Mouse (Mus musculus): ENCODE results near the gene Kmo. TPM values are rescaled to one million over a fixed set of nuclear protein-coding genes. Genes with fewer than 3 reads are reported as not detected.

The Kmo gene
- under 1 TPM; 0.08 to 0.11 TPM for total RNA-seq (2021)
- long read RNA-seq, experiment 1: 0 reads
- long read RNA-seq, experiment 2, partial matches to known transcripts: 0 of 1 reads
- long read RNA-seq, experiment 2, other reads (novel, unspliced or antisense): 1 of 1 reads

- intact Hi-C loops (cut with DNase I; ENCODE audit: low total_unique reads): no loop called here
- no peak for DNase-seq
These were observed at the start of gene Kmo for GRCm38 (mm10) chr1:175619814-175620431. TSS of gene Kmo (plus strand) at chr1:175620381.

GRCm38 (mm10) chr1:175574129-175574528 lies 46.1 kb upstream of the Kmo start:
- intact Hi-C loops (cut with DNase I; ENCODE audit: low total_unique reads): no loop called here

GRCm38 (mm10) chr1:175578425-175579096 lies 41.6 kb upstream of the Kmo start:
- DNase-seq: no peak
- intact Hi-C loops (cut with DNase I; ENCODE audit: low total_unique reads): no loop called here

More at GRCm38 (mm10) chr1:175574129-175574528, 46.1 kb upstream of the Kmo start:
- DNase-seq: no peak

GRCm38 (mm10) chr1:175579598-175580235 lies 40.5 kb upstream of the Kmo start:
- DNase-seq: no peak
- intact Hi-C loops (cut with DNase I; ENCODE audit: low total_unique reads): no loop called here

- intact Hi-C loops (cut with DNase I; ENCODE audit: low total_unique reads): no loop called here
- DNase-seq: no peak
These were observed 39.8 kb upstream of the Kmo start for GRCm38 (mm10) chr1:175580346-175580745.

GRCm38 (mm10) chr1:175582799-175583198 lies 37.4 kb upstream of the Kmo start:
- DNase-seq: no peak
- intact Hi-C loops (cut with DNase I; ENCODE audit: low total_unique reads): no loop called here

- no peak for DNase-seq
- intact Hi-C loops (cut with DNase I; ENCODE audit: low total_unique reads): no loop called here
These were observed 34.9 kb upstream of the Kmo start for GRCm38 (mm10) chr1:175585267-175585666.

GRCm38 (mm10) chr1:175586656-175587055 lies 33.5 kb upstream of the Kmo start:
- DNase-seq: no peak
- intact Hi-C loops (cut with DNase I; ENCODE audit: low total_unique reads): no loop called here

GRCm38 (mm10) chr1:175592832-175593231 lies 27.3 kb upstream of the Kmo start:
- DNase-seq: no peak
- intact Hi-C loops (cut with DNase I; ENCODE audit: low total_unique reads): no loop called here

- intact Hi-C loops (cut with DNase I; ENCODE audit: low total_unique reads): no loop called here
These were observed 17.9 kb upstream of the Kmo start for GRCm38 (mm10) chr1:175602231-175602630.

GRCm38 (mm10) chr1:175603390-175603789 lies 16.8 kb upstream of the Kmo start:
- intact Hi-C loops (cut with DNase I; ENCODE audit: low total_unique reads): no loop called here

More at GRCm38 (mm10) chr1:175602231-175602630, 17.9 kb upstream of the Kmo start:
- no peak for DNase-seq

GRCm38 (mm10) chr1:175607308-175607707 lies 12.9 kb upstream of the Kmo start:
- intact Hi-C loops (cut with DNase I; ENCODE audit: low total_unique reads): no loop called here
- DNase-seq: no peak

More at GRCm38 (mm10) chr1:175603390-175603789, 16.8 kb upstream of the Kmo start:
- DNase-seq: no peak

- intact Hi-C loops (cut with DNase I; ENCODE audit: low total_unique reads): no loop called here
- no peak for DNase-seq
These were observed 12.2 kb upstream of the Kmo start for GRCm38 (mm10) chr1:175607838-175608585.

- intact Hi-C loops (cut with DNase I; ENCODE audit: low total_unique reads): no loop called here
- DNase-seq: no peak
These were observed 11.5 kb upstream of the Kmo start for GRCm38 (mm10) chr1:175608708-175609107.

- no peak for DNase-seq
These were observed 5.2 kb upstream of the Kmo start for GRCm38 (mm10) chr1:175614992-175615391.

GRCm38 (mm10) chr1:175623656-175624055 lies 3.5 kb downstream of the Kmo start:
- no peak for DNase-seq
- intact Hi-C loops (cut with DNase I; ENCODE audit: low total_unique reads): no loop called here

More at GRCm38 (mm10) chr1:175614992-175615391, 5.2 kb upstream of the Kmo start:
- intact Hi-C loops (cut with DNase I; ENCODE audit: low total_unique reads): no loop called here

GRCm38 (mm10) chr1:175625257-175625879 lies 5.2 kb downstream of the Kmo start, which contains the start of gene Fh1:
TSS of gene Fh1 (minus strand) at chr1:175625635.
- intact Hi-C loops (cut with DNase I; ENCODE audit: low total_unique reads): loop anchor here (5.0 kb wide), 1 partner anchor 67 kb away; the partner anchor contains the start of genes Chml and Opn3

GRCm38 (mm10) chr1:175625990-175626692 lies 6.0 kb downstream of the Kmo start:
- no peak for DNase-seq
- intact Hi-C loops (cut with DNase I; ENCODE audit: low total_unique reads): loop anchor here (5.0 kb wide), 1 partner anchor 66 kb away; the partner anchor contains the start of genes Chml and Opn3

More at GRCm38 (mm10) chr1:175625257-175625879, 5.2 kb downstream of the Kmo start, which contains the start of gene Fh1:
- DNase-seq: peak; percentile 95
